Mouse (Mus musculus) testis, adult 2 months (tissue): ENCODE data around the gene Spata31d1d. TPM values are rescaled to one million over a fixed set of nuclear protein-coding genes. Genes with fewer than 3 reads are reported as not detected.
"Not testable (repeated sequence)": the region's sequence is repeated elsewhere in the genome, so short reads cannot be mapped to it uniquely, and the experiment has no call there.

ENCODE experiments used
- H3K27ac ChIP-seq: fragments of 200-500 bp; 2 replicates; pipeline ENCODE4 v1.5.1; 2012; ENCODE audit warnings: low read depth, low read length; ENCODE audit not compliant: control insufficient read depth, insufficient read depth
- H3K27me3 ChIP-seq: fragments of 200-500 bp; 2 replicates; pipeline ENCODE4 v1.6.1; 2012; ENCODE audit warnings: mild to moderate bottlenecking, low read length, moderate library complexity; ENCODE audit not compliant: control insufficient read depth, insufficient read depth
- H3K36me3 ChIP-seq: fragments of 200-500 bp; 2 replicates; pipeline ENCODE4 v1.6.1; 2012; ENCODE audit warnings: mild to moderate bottlenecking, low read length; ENCODE audit not compliant: control insufficient read depth, insufficient read depth
- H3K4me1 ChIP-seq: fragments of 200-500 bp; 2 replicates; pipeline ENCODE4 v1.6.1; 2012; ENCODE audit warnings: low read length; ENCODE audit not compliant: control insufficient read depth, insufficient read depth
- H3K4me3 ChIP-seq: fragments of 200-500 bp; 2 replicates; pipeline ENCODE4 v1.5.1; 2012; ENCODE audit warnings: low read depth, mild to moderate bottlenecking, low read length, moderate library complexity, mixed read lengths; ENCODE audit not compliant: control insufficient read depth
- CTCF ChIP-seq: fragments of 200-500 bp; IDR thresholded peaks from 2 replicates; pipeline ENCODE4 v1.5.1; 2012; ENCODE audit warnings: low read depth, mild to moderate bottlenecking, inconsistent platforms, low read length, moderate library complexity; ENCODE audit not compliant: control insufficient read depth, insufficient read depth, insufficient replicate concordance
- POLR2A ChIP-seq: fragments of 200-500 bp; IDR thresholded peaks from 2 replicates; pipeline ENCODE4 v1.6.1; 2012; ENCODE audit warnings: low read depth, mild to moderate bottlenecking, inconsistent platforms, low read length, moderate library complexity; ENCODE audit not compliant: control insufficient read depth
- polyA plus RNA-seq: library from polyadenylated mRNA; depleted of rRNA; stranded (reverse); fragments of >200 nt; gene quantifications from 2 replicates; pipeline ENCODE4 v1.2.3, GENCODE M21; 2012; rRNA removed

Gene Spata31d1d
- polyA plus RNA-seq: 74.8 and 83.7 TPM in 2 replicates

DNA sequence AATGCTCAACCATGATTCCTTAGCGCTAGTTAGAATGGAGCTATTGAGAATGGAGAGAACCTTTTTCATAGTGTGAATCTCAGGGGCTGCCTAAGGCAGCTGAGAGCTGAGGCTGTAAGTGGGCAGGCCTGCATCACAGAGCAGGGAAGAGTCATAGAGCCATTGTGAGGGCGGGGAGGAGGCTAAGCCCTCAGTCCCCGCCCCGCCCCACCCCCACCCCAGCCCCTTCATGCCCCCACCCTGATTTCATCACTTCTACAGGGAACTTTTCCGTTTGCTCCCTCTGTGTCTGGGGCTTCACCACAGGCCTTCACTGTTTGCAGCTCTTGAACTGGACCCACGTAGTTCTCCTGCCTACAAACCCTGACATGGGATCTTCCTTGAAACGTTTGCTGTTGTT lies at the start of gene Spata31d1d:
Gene Spata31d1d (minus strand): TSS at position 101 of the 400 bp plus-strand sequence.
- TF ChIP-seq CTCF (no peak), POLR2A (no peak; the same call in 1 of the 2 replicates)
- H3K4me3 ChIP-seq: peak within 1 kb of the TSS; percentile 83
- peaks cover 7% of the 10 kb centered on the region for H3K4me1 ChIP-seq
- no peaks in the 10 kb centered on the region for H3K36me3 ChIP-seq
- no peaks in the 10 kb centered on the region for H3K27me3 ChIP-seq
- H3K27ac ChIP-seq: peak within 1 kb of the TSS; percentile 40

DNA sequence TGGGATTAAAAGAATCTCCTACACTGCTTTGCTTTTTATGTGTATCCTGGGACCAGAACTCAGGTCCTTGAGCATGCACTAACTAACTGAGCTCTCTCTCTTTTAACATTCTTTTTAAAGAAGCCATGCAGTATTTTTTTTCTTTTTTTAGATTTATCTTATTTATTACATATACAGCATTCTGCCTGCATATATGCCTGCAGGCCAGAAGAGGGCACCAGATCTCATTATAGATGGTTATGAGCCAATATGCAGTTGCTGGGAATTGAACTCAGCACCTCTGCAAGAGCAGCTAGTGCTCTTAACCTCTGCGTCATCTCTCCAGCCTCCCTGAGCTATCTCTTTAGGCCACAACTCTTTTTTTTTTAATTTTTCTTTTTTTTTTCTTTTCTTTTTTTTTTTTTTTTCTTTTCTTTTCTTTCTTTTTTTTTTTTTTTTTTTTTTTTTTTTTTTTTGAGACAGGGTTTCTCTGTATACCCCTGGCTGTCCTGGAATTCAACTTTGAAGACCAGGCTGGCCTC lies 48.3 kb upstream of the Spata31d1d start:
- not testable (repeated sequence) for H3K36me3 ChIP-seq, H3K27me3 ChIP-seq, H3K4me1 ChIP-seq, H3K4me3 ChIP-seq, H3K27ac ChIP-seq

DNA sequence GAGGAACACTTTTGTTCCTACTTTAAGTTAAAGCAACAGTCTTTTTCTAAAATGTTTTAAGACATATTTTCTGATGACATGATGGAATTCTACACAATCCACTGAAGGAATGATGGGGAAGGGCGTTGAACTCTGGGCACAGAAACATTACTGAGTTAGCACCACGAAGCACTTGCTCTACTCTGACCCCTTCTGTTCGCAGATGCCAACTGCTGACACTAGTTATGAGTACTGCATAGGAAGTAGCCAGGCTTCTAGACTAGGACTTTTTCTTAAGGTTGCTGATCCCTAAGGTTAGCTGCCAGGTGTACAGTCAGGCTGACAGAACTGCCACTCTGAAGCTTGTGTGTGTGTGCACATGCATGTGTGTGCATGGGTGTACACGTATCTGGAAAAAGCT lies 47.7 kb upstream of the Spata31d1d start:
- Histone ChIP-seq H3K4me1 (no peaks in the 10 kb centered on the region), H3K27me3 (no peaks in the 10 kb centered on the region), H3K4me3 (no peak overlapping the region), H3K27ac (no peak overlapping the region), H3K36me3 (peaks cover 1% of the 10 kb centered on the region)
- no peak for TF ChIP-seq POLR2A
- TF ChIP-seq CTCF: no peak

DNA sequence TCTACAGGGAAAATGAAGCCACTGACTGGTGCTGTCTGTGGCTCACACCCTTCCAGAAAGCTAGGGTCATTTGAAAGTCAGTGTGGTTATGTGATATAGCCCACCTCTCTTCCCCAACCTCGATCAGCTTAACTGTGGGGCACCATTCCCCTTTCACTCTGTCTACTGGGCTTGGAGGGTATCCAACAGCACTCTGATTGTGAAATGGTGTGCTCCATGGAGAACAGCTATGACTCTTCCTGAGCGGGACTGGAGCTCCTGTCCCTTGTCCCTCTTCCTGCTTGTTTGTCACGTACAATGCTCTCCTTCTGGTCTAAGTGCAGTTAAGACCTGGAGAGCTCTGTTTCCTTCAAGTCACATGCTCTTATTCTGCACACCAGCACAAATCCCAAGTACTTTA lies 43.6 kb upstream of the Spata31d1d start:
- Histone ChIP-seq H3K4me1 (peaks cover 2% of the 10 kb centered on the region; the same call in 1 of the 2 replicates), H3K36me3 (no peaks in the 10 kb centered on the region), H3K27ac (no peak overlapping the region), H3K27me3 (no peaks in the 10 kb centered on the region), H3K4me3 (no peak overlapping the region)
- TF ChIP-seq POLR2A (no peak), CTCF (no peak)

DNA sequence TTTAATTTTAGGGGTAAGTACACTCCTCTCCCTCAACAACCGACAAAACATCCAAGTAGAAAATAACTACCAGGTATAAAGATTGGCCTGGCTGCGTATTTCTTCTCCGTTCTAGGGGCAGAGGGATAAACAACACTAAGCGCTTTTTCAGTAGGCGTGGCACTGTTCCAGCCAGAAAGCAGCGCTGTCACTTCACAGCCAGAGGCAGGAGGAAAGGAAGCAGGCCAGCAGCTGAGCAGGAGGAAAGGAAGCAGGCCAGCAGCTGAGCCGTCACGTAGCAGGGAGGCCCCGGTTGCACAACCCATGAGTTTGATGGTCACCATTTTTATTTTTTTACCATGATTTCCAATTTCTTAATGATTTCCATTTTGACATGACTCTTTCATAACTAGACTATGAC lies 39.7 kb upstream of the Spata31d1d start:
- H3K4me1 ChIP-seq: peaks cover 8% of the 10 kb centered on the region
- no peaks in the 10 kb centered on the region; the same call in none of the 2 replicates for H3K36me3 ChIP-seq
- H3K27me3 ChIP-seq: no peaks in the 10 kb centered on the region
- no peak for TF ChIP-seq CTCF
- no peak for TF ChIP-seq POLR2A
- H3K27ac ChIP-seq: peak overlapping the region; percentile 33; the same call in 1 of the 2 replicates
- H3K4me3 ChIP-seq: peak overlapping the region; percentile 73

DNA sequence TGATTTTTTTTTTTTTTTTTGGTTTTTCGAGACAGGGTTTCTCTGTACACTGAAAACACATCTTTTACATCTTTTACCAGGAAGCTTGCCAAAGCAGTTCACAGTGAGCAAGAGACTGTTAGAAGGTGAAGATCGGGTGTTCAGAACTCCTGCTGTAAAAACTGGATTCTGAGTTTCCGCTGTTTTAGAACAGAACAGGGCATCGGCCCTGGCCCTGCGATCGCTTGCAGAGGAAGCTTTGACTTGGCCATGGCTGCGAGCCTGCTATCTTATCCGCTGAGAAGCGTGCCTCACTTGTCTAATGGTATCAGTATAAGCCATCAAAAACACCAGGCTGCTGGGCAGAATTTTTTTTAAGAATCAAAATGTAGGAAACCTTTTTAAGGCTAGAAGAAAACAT lies 39.3 kb upstream of the Spata31d1d start:
- no peak for TF ChIP-seq CTCF
- H3K27ac ChIP-seq: peak overlapping the region; percentile 23; the same call in 1 of the 2 replicates

DNA sequence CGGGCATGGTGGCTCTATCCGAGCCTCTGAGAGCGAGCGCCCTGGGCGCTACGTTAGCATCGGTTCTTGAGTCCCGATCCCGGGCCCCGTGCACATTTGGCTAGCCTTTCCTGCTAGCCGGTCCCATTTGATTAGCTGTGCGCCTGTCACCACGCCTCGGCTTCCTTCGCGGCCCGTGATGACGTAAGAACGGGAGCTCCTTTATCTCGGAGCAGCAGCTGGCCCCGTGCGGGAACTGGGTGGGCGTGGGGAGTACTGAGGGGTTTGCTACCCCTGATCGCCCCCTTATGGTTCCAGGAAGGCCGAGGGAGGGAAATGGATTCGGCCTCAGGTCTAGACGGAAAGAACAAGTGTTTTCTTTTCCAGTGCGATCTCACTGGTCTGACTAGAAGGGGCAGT lies 38.6 kb upstream of the Spata31d1d start:
- TF ChIP-seq CTCF (no peak), POLR2A (no peak)
- peak overlapping the region; percentile 96 for H3K27ac ChIP-seq
- H3K4me1 ChIP-seq: peaks cover 12% of the 10 kb centered on the region
- no peaks in the 10 kb centered on the region; the same call in none of the 2 replicates for H3K36me3 ChIP-seq
- H3K27me3 ChIP-seq: no peaks in the 10 kb centered on the region
- H3K4me3 ChIP-seq: peak overlapping the region; percentile 88

More for the DNA sequence above, 39.3 kb upstream of the Spata31d1d start:
- no peaks in the 10 kb centered on the region for H3K27me3 ChIP-seq
- no peaks in the 10 kb centered on the region; the same call in none of the 2 replicates for H3K36me3 ChIP-seq
- H3K4me3 ChIP-seq: peak overlapping the region; percentile 73
- peaks cover 11% of the 10 kb centered on the region for H3K4me1 ChIP-seq
